Mouse (Mus musculus) small intestine, adult 2 months (tissue): Measurements from ENCODE around the gene Gm28845.

ENCODE experiments used
- CTCF ChIP-seq: fragments of 200-500 bp; IDR thresholded peaks from 2 replicates; pipeline ENCODE4 v1.5.1; 2012; ENCODE audit warnings: low read depth, mild to moderate bottlenecking, control low read depth, inconsistent platforms, low read length, moderate library complexity, mixed read lengths; ENCODE audit not compliant: insufficient replicate concordance, insufficient read length; ENCODE audit errors: extremely low read depth
- POLR2A ChIP-seq: fragments of 200-500 bp; IDR thresholded peaks from 2 replicates; pipeline ENCODE4 v1.6.1; 2012; ENCODE audit warnings: low read depth, mild to moderate bottlenecking, control low read depth, inconsistent platforms, low read length, moderate library complexity

DNA sequence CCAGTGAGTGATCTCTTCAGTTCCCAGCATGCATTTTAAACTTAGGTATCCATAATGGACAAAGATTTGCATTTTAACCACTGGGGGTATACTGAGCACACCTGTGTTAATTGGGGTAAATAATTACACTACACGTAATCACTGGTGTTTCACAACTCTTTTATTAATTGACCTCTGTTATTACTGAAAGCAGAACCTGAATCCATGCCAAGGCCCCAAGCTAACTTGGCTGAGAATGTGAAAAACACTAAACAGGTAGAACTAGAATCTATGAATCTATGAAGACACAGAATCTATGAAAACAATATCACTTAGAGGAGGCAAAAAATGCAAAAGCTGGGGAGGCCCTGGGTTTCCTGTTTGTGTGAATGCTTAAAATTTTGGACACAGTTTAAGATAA, 48.1 kb upstream of the Gm28845 start:
- TF ChIP-seq CTCF, result no peak
- TF ChIP-seq POLR2A, result no peak
